Mouse (Mus musculus): Measurements from ENCODE around the gene Apod.
"Not testable (repeated sequence)": the region's sequence is repeated elsewhere in the genome, so short reads cannot be mapped to it uniquely, and the experiment has no call there.

Gene Apod

DNA sequence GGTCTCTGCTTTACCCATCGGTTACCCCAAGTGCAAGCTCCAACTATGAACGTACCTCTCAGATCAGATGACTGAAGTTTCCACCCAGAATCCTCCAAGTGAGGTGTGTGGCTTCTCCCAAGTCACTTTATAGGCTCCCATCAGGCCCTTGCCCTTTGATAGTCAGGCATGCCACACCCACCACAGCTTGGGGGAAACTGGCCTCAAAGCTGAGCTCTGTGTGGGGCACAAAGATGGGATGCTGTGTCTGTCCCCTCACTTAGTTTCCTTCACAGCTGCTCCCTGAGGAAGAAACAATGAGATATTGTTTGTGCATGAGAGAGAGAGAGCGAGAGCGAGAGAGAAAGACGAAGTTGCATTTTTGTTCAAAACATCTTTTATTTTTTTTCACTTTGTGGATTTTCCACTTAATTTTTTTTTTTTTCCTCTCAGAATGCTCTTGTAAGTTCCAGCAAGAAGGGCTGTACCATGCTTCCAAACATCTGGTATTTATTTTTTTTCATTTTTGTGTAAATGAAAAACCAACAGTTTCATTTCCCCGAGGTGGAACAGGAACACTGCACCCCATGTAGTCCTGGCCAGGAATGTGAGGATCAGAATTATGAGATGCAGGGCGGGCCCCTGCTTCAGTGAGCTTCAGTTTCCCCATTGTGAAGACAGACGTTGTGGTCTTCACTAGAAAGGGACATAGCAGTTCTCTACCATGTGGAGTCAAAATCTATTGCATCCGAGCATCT lies at the start of gene Apod:
Gene Apod, minus strand, starts transcription at position 312 of the 737 bp plus-strand sequence.
- no peak for DNase-seq

DNA sequence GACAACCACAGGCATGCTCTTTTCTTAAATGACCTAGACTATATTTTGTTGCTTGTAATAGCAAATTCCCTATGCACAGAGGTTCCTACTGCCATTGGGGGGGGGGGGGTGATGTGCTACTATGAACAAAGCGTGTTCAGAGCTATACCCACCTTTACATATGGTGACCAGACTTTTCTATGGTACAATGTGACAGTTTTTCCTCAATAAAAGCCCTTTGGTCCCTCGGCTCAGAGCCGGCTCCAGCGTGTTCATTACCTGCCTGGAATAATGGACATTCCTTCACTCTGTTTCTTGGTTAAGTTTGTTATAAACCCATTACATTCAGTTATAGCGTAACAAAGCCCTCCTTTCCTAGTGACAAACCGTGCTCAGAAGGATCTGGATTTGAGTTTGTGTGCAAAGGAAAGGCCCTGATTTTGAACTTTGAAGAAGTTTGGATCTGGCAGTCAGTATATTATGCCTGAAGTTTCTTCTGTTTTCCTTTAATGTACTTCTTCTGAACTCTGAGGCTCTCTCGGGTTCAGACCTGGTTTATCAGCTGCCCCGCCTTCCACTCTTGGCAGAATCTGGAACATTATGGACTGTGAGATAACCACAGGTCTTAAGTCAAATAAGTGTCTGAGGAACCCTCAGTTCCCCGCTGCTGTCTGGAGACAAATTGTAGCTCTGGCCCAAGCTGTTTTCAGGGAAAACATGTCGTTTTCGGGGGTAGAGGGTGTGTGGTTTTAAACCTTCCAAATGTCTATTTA lies 49.3 kb upstream of the Apod start:
- no peak for DNase-seq

DNA sequence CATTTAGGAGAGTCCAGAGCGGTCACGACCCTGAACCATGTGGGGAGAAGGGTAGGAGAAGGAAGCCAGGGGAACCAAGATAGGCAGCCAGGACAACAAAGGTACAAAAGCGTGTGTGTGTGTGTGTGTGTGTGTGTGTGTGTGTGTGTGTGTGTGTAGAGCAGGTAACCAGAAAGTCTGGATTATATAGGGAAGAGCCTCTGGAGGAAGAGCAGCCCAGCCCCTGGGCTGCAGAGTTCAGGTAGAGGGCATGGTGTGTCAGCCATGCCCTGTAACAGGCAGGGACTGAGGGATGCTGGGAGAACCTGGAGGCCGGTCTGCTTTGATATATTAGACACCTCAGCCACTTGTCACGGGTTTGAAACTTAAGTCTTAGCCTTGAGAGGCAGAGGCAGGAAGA lies 44.9 kb upstream of the Apod start:
- DNase-seq: no peak

DNA sequence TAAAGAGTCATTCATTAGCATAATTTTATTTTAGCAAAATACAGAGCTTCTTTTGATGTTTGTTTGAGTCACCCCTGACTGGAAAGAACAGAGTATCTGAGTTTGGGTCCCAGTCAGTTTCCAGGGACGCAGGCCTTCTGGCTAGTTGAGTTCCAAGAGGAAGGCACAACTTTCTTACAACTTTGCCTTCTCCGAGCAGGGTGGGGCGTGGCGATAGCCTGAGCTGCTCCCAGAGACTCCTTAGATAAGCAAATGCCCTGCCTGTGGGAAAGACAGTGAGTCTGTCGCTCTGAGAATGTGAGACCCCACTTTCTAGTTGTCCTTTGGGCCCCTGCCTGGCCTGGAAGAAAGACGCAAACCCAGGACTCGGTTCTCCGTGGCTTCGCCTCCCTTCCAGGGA lies 44.4 kb upstream of the Apod start:
- no peak for DNase-seq

DNA sequence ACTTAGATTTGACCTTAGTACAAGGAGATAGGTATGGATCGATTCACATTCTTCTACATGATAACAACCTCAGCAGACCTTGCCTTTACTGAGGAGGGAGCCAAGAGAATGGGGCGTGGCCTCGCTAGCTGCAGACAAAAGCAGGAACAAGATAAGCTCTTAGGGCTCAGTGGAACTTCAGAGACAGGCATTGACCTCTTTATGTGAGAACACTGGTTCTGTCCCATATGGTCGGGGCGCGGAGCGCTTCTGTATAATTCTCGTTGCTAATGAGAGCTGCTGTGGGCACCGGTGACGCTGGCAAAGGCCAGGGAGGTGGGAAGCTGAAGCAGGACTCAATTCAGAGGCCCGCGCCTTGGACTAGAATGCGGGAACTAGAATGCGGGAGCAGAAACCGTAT lies 44.0 kb upstream of the Apod start:
- no peak for DNase-seq

DNA sequence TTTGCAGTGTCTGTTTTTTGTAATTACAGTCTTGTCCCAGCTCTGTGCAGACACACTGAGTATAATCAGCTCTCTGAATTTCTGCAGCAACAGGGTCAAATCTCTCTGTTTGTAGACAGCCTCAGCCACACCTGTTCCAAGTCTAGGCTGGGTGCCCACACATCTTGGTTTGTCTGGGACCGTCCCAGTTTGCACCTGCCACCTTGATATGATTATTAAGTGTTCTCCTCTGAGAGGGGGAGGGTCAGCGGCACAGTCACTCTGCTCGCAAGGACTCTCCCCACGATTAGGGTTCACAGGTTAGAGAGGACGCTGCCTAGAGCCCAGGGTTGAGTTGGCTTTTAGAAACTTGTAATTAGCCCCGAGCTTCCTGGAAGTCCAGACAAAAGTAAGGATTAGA lies 41.3 kb upstream of the Apod start:
- DNase-seq: no peak

DNA sequence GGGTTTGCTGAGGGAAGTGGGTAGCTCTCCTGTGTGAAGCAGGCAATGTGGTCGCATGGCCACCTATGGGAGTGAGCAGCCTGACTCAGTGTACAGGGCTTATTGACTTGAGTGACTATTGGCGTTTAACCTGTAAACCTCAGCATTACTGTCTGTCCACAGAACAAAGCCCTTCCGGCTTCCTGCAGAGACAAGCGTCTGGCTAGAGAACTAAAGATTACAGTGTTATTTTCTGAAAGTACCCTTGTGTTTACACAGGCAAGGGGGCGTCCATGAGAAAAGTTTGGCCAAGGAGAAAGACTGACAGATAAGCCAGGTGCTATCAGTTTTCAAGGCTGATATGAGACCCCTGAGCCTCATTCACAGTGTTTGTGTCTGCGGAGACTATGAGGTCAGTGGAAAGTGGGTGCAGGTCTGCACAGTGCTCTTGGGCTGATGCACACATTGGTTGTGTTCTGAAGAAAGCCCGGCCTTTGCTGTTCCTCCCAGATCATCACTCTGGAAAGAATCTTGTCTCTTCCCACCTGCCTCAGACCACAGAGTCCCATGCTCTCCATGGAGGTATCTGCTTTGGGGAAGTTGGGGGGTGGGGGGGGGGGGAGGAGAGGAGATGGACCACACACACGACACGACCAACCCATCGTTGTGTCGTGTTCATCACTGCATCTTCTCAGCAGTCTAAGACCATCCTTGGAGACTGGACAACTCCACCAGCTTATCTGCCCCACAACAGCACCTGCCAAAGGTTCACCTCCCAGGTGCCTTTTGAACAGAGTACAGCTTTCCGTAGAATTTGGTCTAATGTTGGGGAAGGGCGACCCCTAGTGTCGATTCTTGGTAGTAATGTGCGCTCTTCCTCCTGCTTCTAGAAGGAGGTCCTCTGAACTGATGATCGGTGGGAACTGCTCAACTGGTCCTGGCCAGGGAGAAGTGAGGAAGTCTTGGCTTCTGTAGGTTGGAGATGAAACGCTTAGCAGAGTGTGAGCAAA lies 40.0 kb upstream of the Apod start:
- DNase-seq: peak; percentile 60

DNA sequence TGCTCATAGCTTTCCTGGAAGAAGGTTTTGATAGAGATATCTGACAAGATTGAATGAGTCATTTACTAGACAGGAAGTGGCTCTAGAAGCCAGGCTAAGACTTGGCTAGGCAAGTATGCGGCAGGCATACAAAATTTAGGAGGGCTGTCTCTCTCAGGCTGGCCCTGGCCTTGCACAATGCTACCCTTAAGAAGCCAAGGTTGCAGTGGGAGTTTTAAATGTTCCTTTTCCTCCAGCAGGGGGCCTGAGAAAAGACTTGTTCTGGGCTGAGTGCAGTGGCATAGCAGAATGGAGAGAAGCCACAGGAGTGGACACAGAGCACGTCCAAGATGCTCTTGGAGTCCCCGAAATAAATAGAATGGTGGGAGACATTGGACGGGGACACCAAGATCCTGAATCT lies 38.4 kb upstream of the Apod start:
- no peak for DNase-seq

DNA sequence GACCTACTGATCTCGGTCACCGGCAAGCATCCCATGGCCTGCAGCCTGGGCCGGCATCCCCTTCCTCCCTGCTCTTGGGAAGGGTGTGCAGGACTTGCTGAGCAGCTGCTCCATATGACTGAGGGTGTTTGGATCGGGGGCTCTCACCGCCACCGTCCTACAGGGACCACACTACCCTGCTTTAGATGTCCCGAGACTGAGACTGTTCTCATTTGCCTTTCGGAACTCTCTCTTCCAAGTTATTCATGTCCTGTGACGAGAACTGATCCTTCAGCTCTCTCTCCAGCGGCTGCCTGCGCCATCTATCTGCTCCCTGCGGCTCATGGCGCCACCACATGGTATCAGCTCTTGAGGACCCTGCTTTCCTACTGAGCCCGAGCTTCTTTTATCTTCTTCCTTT lies 33.0 kb upstream of the Apod start:
- DNase-seq: peak; percentile 21

DNA sequence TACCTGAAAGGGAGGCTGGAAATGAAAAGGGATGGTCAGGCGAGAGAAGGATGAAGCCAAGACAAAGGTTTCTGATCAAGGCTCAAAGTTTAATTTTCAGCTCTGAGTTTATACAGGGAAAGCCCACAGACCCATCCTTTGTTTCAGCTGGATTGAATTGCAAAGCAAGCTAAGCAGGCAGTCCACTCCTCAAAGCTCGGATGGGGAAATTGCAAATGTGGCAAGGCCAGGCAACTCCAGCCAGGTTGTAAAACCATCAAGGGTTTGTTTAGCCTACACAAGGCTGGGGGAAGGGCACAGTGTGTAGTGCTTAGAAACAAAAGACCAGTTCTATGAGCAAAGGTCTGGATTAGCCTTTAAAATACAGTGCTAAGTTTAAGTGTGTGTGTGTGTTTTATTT lies 28.4 kb upstream of the Apod start:
- DNase-seq: no peak

DNA sequence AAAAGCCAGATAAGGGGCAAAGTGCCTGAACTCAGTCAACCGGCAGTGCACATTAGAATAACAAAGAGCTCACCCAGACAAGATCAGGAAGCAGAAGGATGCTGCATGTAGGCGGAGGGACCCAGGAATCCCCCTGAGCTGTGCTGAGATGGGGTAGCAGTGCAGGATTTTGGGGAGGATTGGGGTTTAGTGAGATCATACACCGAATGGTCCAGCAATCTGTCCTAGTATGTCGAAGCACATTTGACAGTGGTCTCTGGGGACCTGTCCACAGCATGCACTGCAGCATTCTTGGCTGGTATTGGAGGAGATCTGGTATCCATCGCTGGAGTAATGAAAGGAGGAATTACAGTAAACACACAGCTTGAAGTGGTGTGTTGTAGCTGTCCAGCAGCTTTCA lies 27.9 kb upstream of the Apod start:
- no peak for DNase-seq

DNA sequence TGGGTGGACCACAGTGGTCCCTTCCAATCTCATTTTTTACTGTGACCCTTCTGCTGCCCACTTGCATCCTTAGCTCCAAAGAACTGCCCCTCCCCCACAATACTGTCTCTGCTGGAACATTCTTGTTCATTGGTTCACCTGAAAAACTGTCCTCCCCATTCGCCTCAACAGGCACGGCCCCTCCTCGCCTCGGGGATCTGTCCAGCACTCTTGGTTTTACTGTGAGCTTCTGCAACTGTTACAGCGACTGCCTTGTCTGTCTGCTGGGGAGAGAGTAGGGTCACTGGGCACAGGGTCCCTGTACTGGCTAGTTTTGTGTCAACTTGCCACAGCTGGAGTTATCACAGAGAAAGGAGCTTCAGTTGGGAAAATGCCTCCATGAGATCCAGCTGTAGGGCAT lies 24.7 kb upstream of the Apod start:
- DNase-seq: no peak

DNA sequence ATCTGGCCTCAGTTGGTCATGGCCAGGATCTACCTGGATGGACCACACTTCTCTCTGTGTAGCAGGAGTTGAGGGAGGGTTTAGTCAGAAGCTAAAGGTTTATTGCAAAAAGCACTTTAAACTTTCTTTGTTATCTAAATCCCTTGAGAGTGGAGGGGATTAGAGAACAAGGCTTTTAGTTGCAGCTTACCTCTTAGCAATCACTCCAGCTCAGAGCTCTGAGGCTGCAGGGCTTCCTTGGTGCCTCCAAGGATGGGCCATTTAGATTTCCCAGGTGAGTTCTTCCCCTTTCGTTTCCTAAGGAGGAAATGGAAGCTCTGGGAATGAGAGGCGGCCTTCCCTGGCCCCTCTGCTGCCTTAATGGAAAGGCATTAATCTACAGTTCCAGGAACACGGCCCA lies 23.3 kb upstream of the Apod start:
- DNase-seq: no peak

DNA sequence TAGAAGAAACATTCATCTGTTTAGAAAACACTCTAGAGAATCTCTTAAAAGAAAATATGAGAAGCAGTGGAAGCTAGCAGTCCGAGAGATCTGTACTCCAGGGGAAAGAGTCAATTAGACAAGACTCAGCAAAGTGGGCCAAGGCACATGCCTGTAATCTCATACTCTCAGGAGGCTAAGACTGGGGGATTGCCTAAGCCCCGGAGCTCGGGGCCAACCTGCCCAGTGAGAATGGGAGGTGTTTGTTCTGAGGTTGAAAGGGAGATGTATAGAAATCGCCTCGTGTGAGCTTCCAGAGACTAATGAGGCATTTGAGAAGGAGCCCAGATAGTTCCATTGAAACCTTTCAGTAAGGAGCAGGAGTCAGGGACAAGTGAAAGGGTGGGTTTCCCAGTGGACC lies 20.2 kb upstream of the Apod start:
- DNase-seq: no peak

DNA sequence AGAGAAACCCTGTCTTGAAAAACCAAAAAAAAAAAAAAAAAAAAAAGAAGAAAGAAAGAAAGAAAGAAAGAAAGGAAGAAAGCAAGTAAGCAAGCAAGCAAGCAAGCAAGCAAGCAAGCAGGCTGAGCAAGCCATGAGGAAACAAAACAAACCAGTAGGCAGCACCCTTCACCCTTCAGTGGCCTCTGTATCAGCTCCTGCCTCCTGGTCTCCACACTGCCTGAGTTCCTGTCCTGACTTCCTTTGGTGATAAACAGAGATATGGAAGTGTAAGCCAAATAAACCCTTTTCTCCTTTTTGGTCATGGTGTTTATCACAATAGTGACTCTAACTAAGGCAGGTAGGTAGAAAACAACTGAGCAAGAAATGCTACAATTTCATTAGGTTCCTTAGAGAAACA lies 18.0 kb upstream of the Apod start:
- no peak for DNase-seq

DNA sequence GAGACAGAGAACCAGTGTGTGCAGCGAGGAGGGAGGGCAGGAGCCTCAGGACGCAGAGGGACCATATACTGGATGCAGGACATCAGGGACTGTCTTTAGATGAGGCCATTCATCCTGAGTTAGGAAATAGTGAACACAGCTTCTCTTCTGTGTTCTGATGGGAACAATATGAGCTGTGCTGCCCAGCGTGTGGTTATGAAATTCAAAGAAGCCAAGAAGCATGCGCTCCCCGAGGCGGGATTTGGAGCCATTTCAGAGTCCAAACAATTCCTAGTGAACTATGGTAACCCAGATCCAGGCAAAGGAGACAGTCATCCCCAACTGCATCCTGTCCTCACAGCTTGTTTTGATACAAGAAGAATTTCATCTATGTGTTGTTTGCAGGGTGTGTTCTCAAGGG lies 16.4 kb upstream of the Apod start:
- DNase-seq: not testable (repeated sequence)

DNA sequence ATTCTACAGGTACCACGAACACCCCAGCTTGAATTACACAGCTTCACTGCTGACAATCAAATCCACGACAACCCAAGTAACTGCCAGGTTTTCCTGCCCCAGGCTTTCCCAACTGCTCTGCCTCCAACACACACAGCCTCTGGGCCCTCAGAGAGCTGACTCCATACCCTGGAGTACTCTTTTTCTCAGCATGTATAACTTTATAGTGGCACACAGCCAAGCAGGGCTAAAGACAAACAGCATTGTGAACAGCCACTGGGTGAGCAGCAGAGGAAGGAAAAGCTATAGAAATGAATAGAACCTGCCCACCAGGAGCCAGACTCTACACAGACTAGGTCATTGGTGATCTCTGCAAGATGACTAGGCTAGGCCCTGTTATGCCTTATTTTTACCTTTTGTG lies 15.1 kb upstream of the Apod start:
- DNase-seq: no peak

DNA sequence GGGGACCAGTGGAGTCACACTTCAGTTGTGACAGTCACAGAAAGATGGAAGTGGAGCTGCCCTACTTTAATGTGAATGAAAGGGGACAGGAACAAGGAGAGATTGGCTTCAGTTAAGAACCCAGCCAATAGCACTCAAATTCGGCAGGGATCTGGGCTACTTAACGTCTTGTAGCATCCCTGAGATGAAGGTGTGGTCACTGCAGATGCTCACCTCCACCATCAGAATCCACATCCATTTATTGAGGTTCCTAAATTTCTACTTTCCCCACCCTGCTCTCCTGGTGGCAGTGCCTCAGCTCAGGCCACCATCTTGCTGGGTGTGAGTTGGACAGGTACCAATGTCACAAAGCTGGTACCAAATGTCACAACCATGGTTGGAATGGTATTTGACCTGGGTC lies 13.3 kb upstream of the Apod start:
- DNase-seq: no peak

DNA sequence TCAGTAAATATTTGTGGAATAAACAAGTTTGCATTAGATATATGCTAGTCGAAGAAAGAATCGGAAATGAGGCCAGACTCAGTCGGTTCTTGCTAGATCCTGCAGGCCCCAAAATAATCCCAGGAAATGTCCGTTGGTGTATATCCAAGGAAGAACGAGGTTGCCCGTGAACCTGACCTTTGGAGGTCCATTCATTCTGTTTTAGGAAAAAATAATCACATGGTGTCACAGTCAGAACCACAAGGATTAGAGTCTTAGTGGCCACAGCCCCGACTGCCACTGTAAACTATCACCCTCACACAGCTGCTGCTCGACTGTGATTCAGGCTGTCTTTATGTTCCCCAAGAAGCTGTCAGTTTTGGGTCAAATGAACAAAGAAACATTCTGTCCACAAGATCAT lies 12.8 kb upstream of the Apod start:
- no peak for DNase-seq

DNA sequence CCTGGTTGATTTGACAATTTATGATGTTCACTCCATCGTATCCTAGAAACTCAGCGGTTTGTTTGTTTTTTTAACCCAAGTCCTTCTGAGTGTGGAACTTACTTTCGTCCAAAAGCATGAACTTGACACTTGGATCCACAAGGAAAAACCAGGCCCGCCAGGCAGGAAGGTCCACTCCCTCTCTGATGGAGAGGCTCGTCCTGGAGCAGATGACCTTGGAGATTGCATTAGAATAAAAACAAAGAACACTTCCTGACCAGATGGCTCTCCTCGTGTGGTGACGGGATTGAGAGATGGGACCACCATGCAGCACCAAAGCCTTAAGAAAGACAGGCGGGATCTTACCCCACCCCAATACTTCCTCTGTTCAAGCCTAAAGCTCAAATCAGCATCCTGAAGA lies 12.1 kb upstream of the Apod start:
- DNase-seq: no peak

DNA sequence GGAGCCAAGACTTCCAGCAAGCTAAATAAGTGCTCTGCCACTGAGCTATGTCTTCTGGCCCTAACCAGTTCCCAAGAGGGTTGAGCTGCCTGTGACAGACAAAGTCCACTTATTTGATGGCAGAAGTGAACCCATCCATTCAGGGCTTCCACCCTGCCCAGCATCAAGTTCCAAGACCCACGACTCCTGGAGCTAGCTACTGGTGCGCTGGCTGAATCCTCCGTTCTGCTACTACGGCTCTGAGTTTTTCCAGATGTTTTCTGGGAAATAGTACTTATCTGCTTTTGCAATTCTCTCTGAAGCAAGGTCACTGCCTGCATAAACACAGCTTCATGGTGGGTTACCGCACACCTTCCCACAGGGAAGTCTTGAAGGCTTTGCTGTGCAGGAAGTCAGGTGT lies 11.4 kb upstream of the Apod start:
- DNase-seq: no peak

DNA sequence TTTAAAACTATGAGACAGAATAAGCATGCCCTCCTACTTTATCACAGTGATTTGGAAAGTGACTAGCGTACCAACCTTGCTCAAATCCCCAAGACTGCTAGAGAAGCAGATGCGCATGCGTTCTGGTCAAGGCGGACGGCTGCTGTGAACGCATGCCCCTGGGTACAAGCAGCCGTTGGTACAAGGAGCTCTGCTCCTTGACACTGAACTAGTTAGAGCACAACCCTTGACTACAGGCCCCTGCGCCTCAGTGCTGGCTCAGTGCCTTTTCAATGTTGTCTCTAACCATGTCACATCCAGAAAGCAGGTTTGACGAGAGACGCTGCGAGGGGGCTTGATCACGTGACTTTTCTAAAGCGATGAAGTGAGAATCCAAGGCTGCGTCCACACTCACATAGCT lies 10.5 kb upstream of the Apod start:
- DNase-seq: no peak

DNA sequence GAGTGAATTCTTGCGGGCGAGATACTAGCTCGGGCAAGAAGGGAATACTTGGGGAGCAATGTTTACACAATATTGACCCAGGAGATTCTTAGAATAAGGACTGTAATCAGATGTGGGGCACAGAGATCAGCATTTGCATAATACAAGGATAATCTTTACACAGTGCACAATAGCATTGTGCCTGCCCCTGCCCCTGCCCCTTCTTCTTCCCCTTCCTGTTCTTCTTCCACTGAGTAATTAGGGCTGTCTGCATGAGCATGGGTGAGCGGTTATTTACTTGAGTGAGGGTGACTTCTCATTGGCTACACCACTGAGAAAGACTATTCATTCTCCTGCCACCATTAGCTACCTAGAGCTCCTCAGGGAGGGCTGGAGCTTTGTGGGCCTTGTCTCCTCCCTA lies 6.9 kb upstream of the Apod start:
- DNase-seq: no peak

DNA sequence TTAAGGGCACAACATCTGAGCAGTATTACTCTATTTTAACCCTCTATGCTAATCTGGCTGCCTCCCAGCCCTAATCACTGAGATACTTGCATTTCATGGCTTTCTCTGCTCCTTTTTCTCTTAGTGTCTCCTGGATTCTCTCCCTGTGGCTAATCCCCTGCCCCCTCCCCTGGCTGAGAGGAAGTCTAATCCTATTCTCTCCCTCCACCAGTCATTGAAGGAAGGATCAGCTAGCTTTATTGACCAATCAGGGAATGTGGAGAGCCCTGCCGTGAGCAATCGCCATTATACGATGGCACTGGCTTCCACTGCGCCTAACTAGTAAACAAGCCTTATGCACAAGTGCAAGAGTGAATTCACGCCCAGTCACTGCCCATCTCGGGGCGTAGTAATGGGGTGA lies 6.3 kb upstream of the Apod start:
- no peak for DNase-seq
